Mouse (Mus musculus): ENCODE measurements at regions not wholly inside any gene's neighbourhood (a gene's known extent, or its start where the extent isn't known, plus 50 kb on each side); places are given as distances from the start of the nearest gene placed in this dataset.

GRCm38 (mm10) chr12:16145621-16146020 lies 328.9 kb upstream of the Trib2 start:
- peak; percentile 46 to 53 for DNase-seq (ENCODE audit: low spot score in 2 of 2)

GRCm38 (mm10) chr12:16141193-16141592 lies 324.5 kb upstream of the Trib2 start:
- DNase-seq (ENCODE audit: low spot score in 2 of 2), result no peak

GRCm38 (mm10) chr12:16140511-16141110 lies 323.9 kb upstream of the Trib2 start:
- no peak for DNase-seq (ENCODE audit: low spot score in 2 of 2)

GRCm38 (mm10) chr12:16139152-16139551 lies 322.4 kb upstream of the Trib2 start:
- DNase-seq (ENCODE audit: low spot score in 2 of 2), result no peak

- DNase-seq (ENCODE audit: low spot score in 2 of 2), result no peak
Measured at GRCm38 (mm10) chr12:16137801-16138200, 321.1 kb upstream of the Trib2 start.

GRCm38 (mm10) chr12:16136214-16136671 lies 319.5 kb upstream of the Trib2 start:
- no peak for DNase-seq (ENCODE audit: low spot score in 2 of 2)

GRCm38 (mm10) chr12:16135602-16136213 lies 319.0 kb upstream of the Trib2 start:
- DNase-seq (ENCODE audit: low spot score in 2 of 2), result no peak

- no peak for DNase-seq (ENCODE audit: low spot score in 2 of 2)
Measured at GRCm38 (mm10) chr12:16134446-16134845, 317.7 kb upstream of the Trib2 start.

GRCm38 (mm10) chr12:16133253-16133652 lies 316.5 kb upstream of the Trib2 start:
- DNase-seq (ENCODE audit: low spot score in 2 of 2), result no peak

- no peak for DNase-seq (ENCODE audit: low spot score in 2 of 2)
Measured at GRCm38 (mm10) chr12:16131740-16132077, 315.0 kb upstream of the Trib2 start.

GRCm38 (mm10) chr12:16131028-16131739 lies 314.5 kb upstream of the Trib2 start:
- DNase-seq (ENCODE audit: low spot score in 2 of 2), result no peak

- no peak for DNase-seq (ENCODE audit: low spot score in 2 of 2)
Measured at GRCm38 (mm10) chr12:16130605-16131004, 313.9 kb upstream of the Trib2 start.

- DNase-seq (ENCODE audit: low spot score in 2 of 2), result no peak
Measured at GRCm38 (mm10) chr12:16129923-16130322, 313.2 kb upstream of the Trib2 start.

- no peak for DNase-seq (ENCODE audit: low spot score in 2 of 2)
Measured at GRCm38 (mm10) chr12:16129243-16129642, 312.5 kb upstream of the Trib2 start.

GRCm38 (mm10) chr12:16124906-16125305 lies 308.2 kb upstream of the Trib2 start:
- no peak for DNase-seq (ENCODE audit: low spot score in 2 of 2)

GRCm38 (mm10) chr12:16122353-16123127 lies 305.8 kb upstream of the Trib2 start:
- DNase-seq (ENCODE audit: low spot score in 2 of 2), result no peak

GRCm38 (mm10) chr12:16121787-16122186 lies 305.1 kb upstream of the Trib2 start:
- DNase-seq (ENCODE audit: low spot score in 2 of 2), result no peak

- no peak for DNase-seq (ENCODE audit: low spot score in 2 of 2)
Measured at GRCm38 (mm10) chr12:16118710-16119109, 302.0 kb upstream of the Trib2 start.

- peak in 1 of 2 experiments; percentile 13 for DNase-seq (ENCODE audit: low spot score in 2 of 2)
Measured at GRCm38 (mm10) chr12:16106946-16107345, 290.2 kb upstream of the Trib2 start.

- no peak for DNase-seq (ENCODE audit: low spot score in 2 of 2)
Measured at GRCm38 (mm10) chr12:16098840-16099239, 282.1 kb upstream of the Trib2 start.

- DNase-seq (ENCODE audit: low spot score in 2 of 2), result no peak
Measured at GRCm38 (mm10) chr12:16092643-16093042, 275.9 kb upstream of the Trib2 start.

- DNase-seq (ENCODE audit: low spot score in 2 of 2), result no peak
Measured at GRCm38 (mm10) chr12:16091336-16091735, 274.6 kb upstream of the Trib2 start.

Measured in gastrocnemius, adult 8-10 months (tissue).